Mouse (Mus musculus): ENCODE results near the gene Snd1.

The Snd1 gene

DNA sequence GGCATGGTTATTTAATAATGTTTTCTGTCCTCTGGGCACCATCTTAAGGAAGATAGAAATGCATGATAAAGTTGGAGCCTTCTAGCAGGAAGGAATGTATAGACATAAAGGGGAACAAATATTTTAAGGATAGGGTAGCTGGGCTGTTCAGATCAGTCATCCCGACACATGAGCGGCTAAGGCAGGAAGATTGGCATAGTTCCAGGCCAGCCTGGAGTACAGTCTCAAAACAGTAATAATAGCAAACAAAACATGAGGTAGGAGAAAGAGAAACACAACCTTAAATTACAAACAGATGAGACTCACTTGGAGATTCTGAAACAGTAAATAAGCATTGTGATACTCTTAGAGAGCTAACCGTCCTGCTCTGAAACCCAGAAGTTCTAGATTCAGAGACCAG, 276.2 kb downstream of the Snd1 start:
- DNase-seq (ENCODE audit: inconsistent ontology term) = no peak

DNA sequence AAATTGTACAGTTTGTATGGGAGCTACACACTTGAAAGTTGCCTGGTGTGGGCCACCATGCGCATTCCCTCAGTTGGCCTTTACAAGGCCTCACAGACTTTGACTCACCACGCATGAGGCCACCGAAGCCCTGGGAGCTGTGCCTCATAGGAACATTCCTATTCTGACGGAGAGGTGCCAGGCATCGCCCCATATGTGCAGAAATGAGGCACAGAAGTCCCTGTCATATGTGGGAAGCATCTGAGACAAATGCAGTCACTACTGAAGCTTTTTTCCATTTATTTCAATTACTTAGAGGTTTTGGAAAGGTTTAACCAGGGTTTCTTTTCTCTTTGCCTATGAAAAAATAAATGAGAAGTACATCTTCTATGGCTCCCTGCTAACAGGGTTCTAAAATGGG, 278.3 kb downstream of the Snd1 start:
- DNase-seq (ENCODE audit: inconsistent ontology term) = no peak

DNA sequence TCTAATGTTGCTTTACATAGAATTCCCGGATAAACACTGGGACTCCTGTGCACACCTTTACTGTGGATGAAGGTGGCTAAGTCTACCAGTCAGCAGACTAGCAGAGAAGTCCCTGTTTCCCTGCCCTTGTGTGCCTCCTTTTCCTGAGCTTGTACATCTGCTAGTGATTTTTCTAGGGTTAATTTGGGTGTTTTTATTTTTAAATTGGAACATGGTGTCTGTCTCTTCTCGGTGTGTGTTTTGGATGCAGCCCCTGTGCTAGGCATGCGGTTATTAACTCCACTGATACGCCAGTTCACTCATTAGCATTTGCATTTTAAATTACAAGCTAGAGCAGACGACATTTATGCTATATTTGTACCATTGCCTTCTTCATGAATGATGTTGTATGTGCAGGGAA, 278.7 kb downstream of the Snd1 start:
- no peak for DNase-seq (ENCODE audit: inconsistent ontology term)

DNA sequence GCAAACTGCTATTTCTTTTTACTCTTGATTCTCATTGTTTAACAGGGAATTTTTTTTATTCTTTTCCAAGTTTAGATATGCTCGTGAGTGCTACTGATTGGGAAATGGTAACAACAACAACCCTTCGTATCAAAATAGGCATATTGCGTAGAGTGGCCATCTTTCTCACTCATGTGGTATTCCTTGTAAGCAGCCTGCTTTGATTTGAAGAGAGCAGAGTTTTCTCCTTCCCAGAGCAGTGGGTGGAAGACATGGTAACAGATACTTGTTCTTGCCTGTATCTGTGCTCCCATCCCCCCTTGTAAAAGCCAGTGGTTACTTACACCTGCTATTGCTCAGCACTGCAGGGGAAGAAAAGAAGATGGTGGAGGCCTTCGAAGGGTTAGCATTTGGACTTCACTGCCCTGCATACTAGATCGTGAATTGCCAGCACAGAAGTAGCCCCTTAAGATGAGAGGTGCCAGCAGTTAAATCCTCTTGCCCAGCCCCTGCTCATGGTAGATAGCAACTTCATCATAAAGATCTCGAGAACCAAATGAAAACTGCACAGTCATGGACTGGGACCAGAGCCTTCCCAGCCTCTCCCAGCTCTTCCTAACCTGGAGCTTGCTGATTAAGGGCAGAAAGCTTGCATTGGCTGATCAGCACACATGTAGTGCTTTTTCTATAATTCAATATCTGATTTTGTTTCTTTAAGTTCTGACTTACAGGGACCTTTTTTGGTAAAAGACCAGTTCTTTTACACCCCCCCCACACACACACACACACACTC, 279.4 kb downstream of the Snd1 start:
- no peak for DNase-seq (ENCODE audit: inconsistent ontology term)

DNA sequence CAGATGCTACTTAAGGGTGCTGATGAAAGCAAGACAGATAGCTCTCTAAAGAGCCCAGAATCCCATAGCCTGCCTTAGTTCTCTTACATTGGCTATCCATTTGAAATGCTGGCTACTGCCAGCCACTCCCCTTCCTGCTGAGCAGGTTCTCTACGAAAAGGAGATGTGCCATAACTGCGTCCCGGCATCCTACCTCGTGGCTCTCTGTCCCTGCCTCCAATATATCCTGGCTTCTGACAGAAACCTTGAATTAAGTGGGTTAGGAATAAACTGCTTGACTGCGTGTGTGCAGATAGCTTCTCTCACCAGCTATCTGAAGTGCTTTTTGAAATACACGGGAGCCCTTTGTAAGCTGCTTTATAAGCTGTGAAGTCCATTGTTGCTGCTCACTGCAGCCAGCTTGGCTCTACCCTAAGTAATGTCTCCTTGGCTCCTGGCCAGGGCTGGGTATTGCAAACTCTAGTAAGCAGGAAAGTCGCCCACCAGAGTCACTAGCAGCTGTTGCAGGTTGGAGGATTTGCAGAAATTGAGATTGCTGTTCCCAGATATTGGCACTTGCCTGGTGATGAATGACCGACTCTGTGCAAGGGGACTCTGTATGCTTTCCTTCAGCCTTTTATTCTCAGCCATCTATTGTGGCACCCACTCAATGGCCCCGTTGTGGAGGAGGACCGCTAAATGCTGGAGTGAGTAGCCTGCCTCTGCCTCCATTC, 281.5 kb downstream of the Snd1 start:
- DNase-seq (ENCODE audit: inconsistent ontology term) = peak; percentile 72

DNA sequence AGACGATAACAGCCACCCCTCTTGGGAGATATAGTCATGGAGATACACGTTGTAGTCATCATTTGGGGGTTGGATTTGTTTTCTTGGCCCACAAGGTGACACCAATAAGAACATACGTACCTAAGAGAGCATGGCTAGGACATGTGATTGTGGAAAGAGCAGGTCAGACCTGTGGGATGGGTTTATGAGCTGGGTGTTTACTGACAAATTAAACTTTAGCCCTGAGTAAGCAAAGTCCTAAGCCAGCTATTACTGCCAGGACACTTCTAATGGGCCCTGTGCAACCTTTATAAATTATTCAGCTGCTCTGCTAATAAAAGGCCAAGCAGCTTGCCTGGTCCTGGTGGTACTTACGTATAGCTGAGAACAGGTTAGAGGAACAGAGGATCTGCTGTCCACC, 283.4 kb downstream of the Snd1 start:
- DNase-seq (ENCODE audit: inconsistent ontology term) = no peak

DNA sequence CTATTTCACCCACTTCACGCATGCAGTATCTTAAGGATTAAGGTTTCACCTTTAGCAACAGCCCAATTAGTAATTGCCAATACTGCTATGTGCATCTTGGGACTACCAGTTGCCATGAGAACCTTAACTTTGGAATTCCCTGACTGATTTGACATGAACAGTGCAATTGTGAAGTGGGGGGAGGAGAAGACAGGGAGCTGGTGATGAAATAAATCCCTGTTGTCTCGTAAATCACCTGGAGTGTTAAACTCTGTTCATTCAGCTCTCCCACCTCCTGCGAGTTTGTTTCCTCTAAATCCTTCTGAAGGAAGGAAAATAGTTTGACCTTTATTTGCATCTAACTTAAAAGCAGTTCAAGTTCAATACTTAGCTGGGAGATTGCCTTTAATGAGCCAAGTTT, 286.8 kb downstream of the Snd1 start:
- no peak for DNase-seq (ENCODE audit: inconsistent ontology term)

DNA sequence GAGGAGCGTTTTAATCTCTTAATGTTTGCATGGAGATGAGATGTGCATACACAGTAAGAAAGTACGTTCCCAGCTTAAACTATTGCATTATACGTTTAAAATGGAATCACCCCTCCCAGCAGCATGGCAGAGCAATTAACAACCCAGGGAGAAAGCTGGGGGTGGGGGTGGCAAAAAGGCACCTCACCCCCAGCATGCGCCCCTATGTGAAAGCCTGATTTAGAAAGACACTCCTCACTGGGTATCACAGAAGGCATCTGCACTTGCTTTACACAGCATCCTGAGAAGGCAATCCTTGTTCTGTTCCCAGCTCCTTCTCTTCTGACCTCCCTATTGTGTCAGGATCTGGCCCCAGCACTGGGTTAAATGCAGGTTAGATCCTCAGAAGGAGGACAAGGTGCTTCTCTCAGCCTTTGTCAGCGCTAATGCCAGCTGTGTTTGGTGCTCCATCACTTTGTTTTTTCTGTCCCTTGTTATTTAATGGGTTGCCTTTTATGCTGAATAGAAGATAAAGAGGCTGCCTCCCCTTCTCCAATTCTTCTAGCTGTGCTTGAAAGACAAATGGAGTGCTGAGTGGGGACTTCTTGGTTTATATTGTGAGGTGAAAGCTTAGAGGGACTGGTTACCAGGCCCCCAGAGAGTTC, 287.3 kb downstream of the Snd1 start:
- no peak for DNase-seq (ENCODE audit: inconsistent ontology term)

DNA sequence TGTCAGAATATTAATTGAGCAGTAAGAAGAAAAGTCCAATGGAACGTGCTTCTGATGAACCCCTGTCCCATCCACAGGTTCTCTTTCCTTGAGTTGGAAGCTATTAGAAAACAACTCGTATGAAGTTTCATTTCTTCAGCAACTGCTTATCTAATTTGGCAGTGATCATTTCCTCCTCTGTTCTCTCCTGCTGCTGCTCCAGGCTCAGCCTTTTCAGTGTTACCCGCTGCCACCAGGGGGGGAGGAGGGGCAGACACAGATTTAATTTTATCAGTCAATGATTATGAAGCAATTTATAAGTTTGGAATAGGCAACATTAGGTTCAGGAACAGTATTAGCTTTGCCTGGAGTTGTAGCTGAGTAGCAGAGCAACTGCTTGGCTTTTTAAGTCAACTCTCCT, 291.7 kb downstream of the Snd1 start:
- DNase-seq (ENCODE audit: inconsistent ontology term) = no peak

DNA sequence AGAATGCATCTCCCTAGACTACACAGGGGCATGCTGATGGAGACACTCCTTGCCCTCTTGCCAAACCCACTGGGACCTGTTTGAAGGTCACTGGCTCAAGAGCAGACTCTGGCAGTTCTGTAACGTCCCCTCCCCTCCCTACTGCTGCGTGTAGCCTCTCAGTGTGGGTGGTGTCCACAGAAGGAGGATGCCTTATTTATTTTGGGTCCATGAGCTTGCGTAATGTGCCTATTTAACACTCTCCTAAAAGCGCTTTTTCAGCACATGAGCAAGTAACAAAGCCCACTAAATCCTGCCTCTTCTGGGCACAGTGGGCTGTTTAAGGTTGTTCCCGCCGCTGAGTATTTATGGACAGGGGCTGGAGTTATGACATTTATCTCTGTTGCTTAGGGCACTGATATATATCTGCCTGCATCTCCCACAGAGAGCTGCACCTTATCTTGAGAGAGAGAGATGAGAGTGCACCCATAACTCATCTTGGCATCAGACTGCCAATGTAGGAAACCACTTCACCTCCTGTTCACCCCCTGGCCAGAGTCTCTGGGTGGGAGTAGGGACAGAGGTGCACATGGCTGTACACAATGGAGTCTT, 293.0 kb downstream of the Snd1 start:
- DNase-seq (ENCODE audit: inconsistent ontology term) = no peak

DNA sequence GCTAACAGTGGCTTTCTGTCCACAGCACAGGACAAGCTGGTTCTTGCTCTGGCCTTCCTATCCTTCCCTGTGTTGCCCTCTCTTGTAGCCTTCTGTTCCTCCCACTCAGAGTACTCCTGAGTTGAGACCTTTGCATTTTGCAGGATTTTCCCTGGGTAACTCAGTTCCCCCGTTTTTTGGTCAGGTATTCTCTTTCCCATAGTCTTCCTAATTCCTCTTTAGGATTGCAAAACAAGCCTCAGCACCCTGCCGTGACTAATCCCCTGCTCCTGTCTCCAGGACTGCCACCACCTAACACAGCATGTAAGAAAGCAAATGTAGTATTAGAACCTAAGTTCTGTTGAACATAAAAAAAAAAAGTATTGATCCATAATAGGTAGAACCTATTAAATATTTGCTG, 296.4 kb downstream of the Snd1 start:
- no peak for DNase-seq (ENCODE audit: inconsistent ontology term)

DNA sequence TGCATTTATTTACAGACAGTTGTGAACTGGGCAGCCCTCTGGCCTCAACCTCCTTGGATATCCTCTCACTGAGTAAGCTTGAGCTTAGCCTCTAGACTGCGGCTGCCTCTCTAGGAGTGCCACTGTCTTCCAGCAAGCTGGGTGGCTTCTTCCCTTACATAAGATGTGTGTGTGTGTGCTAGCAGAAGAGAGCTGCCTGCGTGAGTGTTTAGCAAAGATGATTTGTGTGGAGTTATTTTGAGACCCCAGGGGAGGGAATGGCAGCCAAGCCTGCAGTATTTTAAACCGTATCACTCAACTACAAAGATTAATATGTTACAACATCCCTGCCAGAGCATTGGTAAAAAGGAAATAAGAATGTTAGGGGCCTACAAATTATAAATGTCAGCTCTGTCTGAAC, 306.8 kb downstream of the Snd1 start:
- DNase-seq (ENCODE audit: inconsistent ontology term) = no peak

DNA sequence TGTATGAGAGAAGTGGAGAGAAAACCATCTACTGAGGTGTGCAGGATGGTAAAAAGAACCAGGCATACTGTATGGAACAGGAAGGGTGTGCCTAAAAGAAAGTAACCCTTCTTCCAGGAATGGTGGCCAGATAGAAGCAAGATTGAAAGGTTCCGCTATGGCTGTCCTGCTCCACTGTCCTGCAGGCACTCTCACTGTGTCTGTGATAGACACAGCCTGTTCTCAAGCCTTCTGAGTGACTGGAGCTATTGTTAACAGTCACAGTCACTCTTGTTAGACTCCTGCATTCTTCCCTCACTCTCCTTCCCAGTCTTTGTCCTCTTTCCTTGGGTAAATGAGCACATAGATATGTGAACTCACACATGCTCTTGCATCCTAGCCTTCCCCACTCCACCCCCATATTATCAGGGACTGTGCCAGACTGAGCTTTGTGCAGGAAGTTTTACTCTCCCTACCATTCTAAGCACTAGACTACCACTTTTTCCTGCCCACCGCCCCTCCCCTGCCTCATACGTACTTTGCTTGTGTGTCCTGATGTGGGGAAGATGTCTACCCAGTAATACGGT, 308.2 kb downstream of the Snd1 start:
- DNase-seq (ENCODE audit: inconsistent ontology term) = peak; percentile 57

DNA sequence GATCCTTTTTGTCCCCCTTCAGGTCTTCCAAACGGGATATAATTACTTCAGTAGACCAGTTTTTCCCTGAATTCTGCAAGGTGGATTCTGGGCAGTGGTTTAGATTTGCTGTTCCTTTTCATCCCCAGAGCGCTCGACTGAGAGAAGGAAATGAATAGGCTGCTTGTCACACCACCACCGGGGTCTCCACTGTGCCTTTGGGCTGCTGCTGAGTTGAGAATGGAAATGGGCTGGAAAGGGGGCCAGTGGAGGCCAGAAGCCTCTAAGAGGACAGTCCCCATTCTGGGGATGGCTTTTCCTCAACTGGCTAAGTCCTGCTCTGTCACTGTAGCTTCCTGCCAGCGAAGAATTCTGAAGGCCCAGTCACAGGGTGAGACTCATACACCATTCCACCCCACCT, 309.0 kb downstream of the Snd1 start:
- no peak for DNase-seq (ENCODE audit: inconsistent ontology term)

DNA sequence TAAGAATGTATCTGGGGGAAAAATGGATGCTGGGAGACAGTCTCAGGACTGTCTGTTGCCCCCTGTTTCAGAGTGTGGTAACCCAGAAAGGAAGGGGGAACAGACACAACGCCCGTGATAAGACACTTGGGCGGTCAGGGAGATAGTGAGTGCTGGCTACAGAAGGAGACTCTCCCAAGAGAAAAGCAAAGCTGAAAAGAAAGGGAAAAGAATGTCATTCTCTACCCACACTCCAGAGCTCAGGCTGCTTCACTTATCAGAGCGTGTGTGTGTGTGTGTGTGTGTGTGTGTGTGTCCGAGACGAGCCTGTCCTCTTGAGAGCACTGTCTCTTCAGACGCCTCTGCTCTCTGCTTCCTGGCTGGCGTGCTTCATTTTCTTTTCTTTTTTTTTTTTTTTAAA, 310.8 kb downstream of the Snd1 start:
- no peak for DNase-seq (ENCODE audit: inconsistent ontology term)

DNA sequence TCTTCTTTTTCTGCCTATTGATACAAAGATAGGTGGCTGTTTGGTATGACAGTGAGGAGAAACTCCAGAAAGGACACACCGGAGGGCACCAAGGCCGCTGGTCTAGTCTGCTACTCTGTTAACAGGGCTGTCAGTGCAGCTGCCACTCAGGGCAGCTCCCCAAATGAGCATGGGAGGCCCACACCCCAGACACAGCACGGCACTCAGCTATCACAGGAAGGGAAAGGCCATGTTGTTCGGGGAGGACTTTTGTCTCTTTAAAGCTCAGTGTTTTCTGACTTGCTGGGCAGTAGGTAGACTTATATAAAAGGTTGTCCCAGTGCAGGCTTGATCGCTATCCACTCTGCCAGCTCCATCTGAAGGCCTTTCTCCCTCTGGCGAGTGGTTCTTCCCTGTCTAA, 312.2 kb downstream of the Snd1 start:
- no peak for DNase-seq (ENCODE audit: inconsistent ontology term)

DNA sequence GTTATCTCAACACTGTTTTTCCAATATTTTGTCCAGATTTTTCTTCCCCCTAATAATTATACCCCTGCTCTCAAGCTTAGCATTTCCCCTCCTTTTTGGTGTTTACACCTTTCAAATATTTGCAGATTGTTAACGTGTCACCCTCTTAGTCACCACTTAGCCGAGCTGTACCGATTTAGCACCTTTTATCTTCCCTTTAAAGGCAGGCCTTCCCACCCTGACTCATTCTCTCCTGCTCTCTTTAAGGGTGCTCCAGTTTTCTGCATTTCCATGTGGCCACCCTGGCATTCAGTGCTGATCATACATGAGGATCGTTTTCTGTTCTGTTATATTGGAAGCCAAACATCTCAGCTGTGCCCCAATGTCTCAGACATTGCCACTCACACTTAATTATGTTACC, 314.7 kb downstream of the Snd1 start:
- DNase-seq (ENCODE audit: inconsistent ontology term) = no peak

DNA sequence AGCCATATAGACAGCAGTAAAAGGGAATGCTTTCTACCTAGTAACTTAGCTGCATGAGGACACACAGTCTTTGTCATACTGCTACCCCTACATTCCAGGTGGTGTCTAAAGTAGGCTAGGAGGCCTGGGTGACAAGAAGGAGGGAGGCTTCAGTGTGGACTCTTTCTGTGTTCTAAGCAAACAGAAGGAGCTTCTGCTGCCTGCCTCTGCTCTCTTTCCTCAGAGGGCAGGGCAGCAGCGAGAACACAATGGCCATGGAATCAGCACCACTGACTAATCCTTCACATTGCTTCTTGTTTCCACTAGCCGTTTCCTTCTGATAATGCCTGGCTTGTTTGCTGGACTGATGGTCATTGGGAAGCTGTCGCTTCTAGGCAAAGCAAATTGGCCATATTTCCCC, 316.2 kb downstream of the Snd1 start:
- DNase-seq (ENCODE audit: inconsistent ontology term) = peak; percentile 48

DNA sequence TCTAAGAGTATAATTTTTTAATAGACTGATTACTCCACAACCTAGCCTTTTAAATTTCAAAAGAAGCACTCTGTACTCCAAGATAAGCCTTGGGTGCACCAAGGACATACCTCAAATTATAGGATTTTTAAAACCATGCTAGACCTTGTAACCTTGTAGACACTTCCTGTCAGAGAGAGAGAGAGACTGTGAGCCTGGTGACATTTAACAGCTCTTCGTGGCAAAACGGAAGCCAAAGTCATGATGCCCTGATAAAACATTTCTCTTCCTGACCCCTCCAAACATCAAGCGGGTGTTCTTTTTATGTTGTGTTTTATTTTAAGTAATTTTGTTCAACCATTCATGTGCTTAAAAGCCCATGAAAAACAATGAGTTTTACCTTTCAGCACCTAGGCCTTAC, 316.9 kb downstream of the Snd1 start:
- no peak for DNase-seq (ENCODE audit: inconsistent ontology term)

DNA sequence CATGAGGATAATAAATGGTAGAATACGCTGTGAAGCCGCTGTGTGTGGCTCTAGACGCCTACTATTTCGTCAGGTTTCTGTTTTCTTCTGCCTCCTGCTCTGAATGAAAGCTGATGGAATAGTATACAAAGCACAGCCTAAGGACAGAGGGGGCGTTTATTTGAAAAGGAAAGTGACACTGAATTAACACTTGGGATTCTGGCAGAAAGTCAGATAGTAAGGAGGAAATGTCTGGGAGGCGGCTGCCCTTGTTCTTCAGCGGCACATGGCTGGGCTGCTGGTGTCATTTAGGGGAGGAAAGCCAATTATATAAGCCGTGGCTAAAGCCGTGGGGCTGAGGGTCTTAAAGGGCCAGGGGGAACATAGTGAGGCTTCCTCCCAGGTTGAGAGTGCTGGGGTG, 320.4 kb downstream of the Snd1 start:
- DNase-seq (ENCODE audit: inconsistent ontology term) = no peak

DNA sequence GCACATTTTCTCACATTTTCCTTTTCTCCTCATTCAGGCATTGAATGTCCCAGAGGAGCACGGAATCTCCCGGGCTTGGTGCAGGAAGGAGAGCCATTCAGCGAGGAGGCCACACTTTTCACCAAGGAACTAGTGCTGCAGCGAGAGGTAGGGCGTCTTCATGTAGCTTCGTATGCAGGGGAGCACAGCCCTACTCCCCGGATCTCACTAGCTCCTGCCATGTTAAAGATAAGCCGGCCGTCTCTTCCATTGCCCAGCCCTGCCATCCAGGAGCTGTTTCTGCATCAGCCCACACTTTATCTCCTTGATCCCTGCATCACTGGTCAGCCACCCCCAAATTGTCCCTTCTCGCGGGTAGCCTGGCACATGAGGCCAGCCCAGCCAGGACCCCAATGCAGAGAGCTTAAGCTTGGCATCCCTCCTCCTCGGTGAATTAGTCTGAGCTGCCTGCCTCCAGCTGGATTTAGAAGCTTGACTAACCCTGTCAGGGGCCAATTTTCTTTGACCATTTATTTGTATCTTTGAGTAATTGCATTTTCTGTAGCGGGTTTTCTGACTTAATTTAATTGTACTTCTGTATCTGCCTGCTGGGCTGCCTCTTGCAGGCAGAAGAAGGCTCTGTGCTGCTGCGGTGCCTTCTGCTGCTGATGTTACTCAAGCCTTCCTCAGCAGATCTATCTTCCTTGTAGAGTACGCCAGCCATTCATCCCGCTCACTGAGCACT, 321.0 kb downstream of the Snd1 start:
- DNase-seq (ENCODE audit: inconsistent ontology term) = no peak

DNA sequence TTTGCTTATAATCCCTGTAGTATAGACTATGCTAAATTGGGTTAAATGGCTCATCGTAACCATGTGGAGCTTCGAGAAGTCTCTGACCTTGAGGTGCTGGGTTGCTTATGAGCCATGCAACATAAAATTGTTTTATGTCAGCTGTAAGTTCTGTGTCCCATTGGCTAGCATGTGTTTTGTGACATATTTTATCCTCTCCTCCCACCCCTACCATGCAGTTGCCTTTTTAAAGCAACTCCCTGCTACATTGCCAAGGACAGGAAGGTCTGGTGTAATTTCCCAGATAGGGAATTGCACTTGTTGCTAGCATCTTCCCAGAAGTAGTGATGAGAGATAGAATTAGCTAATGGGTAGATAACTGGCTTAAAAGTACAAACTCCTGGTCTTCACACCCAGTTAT, 324.9 kb downstream of the Snd1 start:
- DNase-seq (ENCODE audit: inconsistent ontology term) = no peak

Measured in Muller cell, postnatal 12 days (primary cell).